Mouse (Mus musculus): ENCODE data around the gene Naaladl1. TPM values are rescaled to one million over a fixed set of nuclear protein-coding genes. Genes with fewer than 3 reads are reported as not detected.

Gene Naaladl1
- 0.41 and 0.53 TPM in 2 replicates for polyA plus RNA-seq (2015; fragmentation: Nextera tagmentation; extraction: Ambion mirVana)

- no peaks in the 10 kb centered on the region for H3K36me3 ChIP-seq (replicated peaks)
- no peak within 1 kb of the TSS for H3K4me2 ChIP-seq
- H3K27me3 ChIP-seq (replicated peaks), result no peaks in the 10 kb centered on the region
- no peak within 1 kb of the TSS for H3K9ac ChIP-seq
- no peaks in the 10 kb centered on the region for H3K4me1 ChIP-seq
- no peaks in the 10 kb centered on the region for H3K9me3 ChIP-seq
- no peak for ATAC-seq (replicated peaks)
- WGBS, result 88% methylated on average over 7 of the region's 7 CpGs
- H3K27ac ChIP-seq, result no peak within 1 kb of the TSS
- no peak within 1 kb of the TSS for H3K4me3 ChIP-seq
Measured at GRCm38 (mm10) chr19:6105586-6105985, at the start of gene Naaladl1. TSS of gene Naaladl1 (plus strand) at chr19:6105782.

- ATAC-seq (replicated peaks), result no peak
- 56% methylated on average over 4 of the region's 4 CpGs for WGBS
Measured at GRCm38 (mm10) chr19:6056696-6057095, 48.9 kb upstream of the Naaladl1 start.

GRCm38 (mm10) chr19:6057313-6058096, 48.1 kb upstream of the Naaladl1 start, which contains the start of the genes Mrpl49 and Fau:
TSS of gene Mrpl49 (minus strand) at chr19:6057785.
TSS of gene Fau (plus strand) at chr19:6057844.
- ATAC-seq (replicated peaks), result peak; percentile 87
- Histone ChIP-seq H3K4me1 (peaks cover 37% of the 10 kb centered on the region), H3K27me3 (replicated peaks) (no peaks in the 10 kb centered on the region), H3K4me2 (peak within 1 kb of the TSS; percentile 82), H3K9me3 (no peaks in the 10 kb centered on the region), H3K36me3 (replicated peaks) (peaks cover 21% of the 10 kb centered on the region), H3K4me3 (peak within 1 kb of the TSS; percentile 66), H3K9ac (peak within 1 kb of the TSS; percentile 81), H3K27ac (peak within 1 kb of the TSS; percentile 80)
- WGBS, result under 1% methylated on average over 63 of the region's 63 CpGs

More at GRCm38 (mm10) chr19:6056696-6057095, 48.9 kb upstream of the Naaladl1 start:
- Histone ChIP-seq H3K9ac (peak overlapping the region; percentile 81; the same call in 1 of the 2 replicates), H3K4me1 (peaks cover 28% of the 10 kb centered on the region), H3K36me3 (replicated peaks) (peaks cover 29% of the 10 kb centered on the region), H3K27me3 (replicated peaks) (no peaks in the 10 kb centered on the region), H3K9me3 (no peaks in the 10 kb centered on the region), H3K4me2 (peak overlapping the region; percentile 82), H3K4me3 (peak overlapping the region; percentile 66), H3K27ac (no peak overlapping the region)

GRCm38 (mm10) chr19:6058513-6058912, 47.1 kb upstream of the Naaladl1 start:
- 42% methylated on average over 5 of the region's 5 CpGs for WGBS
- Histone ChIP-seq H3K4me3 (peak overlapping the region; percentile 66), H3K4me1 (peaks cover 47% of the 10 kb centered on the region), H3K9ac (peak overlapping the region; percentile 81), H3K36me3 (replicated peaks) (peaks cover 12% of the 10 kb centered on the region), H3K27ac (no peak overlapping the region; the same call in 1 of the 2 replicates), H3K27me3 (replicated peaks) (no peaks in the 10 kb centered on the region), H3K9me3 (no peaks in the 10 kb centered on the region), H3K4me2 (peak overlapping the region; percentile 82)
- no peak for ATAC-seq (replicated peaks)

GRCm38 (mm10) chr19:6058966-6059365, 46.6 kb upstream of the Naaladl1 start:
- Histone ChIP-seq H3K4me1 (peaks cover 49% of the 10 kb centered on the region), H3K9ac (peak overlapping the region; percentile 81; the same call in 1 of the 2 replicates)
- WGBS, result 89% methylated on average over 5 of the region's 5 CpGs

GRCm38 (mm10) chr19:6061021-6061533, 44.5 kb upstream of the Naaladl1 start, which contains the start of gene Znhit2:
TSS of gene Znhit2 (plus strand) at chr19:6061192.
- H3K4me1 ChIP-seq, result peaks cover 54% of the 10 kb centered on the region
- peak within 1 kb of the TSS; percentile 97 for H3K4me2 ChIP-seq
- H3K4me3 ChIP-seq, result peak within 1 kb of the TSS; percentile 70
- no peaks in the 10 kb centered on the region for H3K36me3 ChIP-seq (replicated peaks)
- peak within 1 kb of the TSS; percentile 88 for H3K27ac ChIP-seq
- H3K9ac ChIP-seq, result peak within 1 kb of the TSS; percentile 88
- WGBS, result under 1% methylated on average over 51 of the region's 58 CpGs
- ATAC-seq (replicated peaks), result peak; percentile 75
- H3K9me3 ChIP-seq, result no peaks in the 10 kb centered on the region
- H3K27me3 ChIP-seq (replicated peaks), result no peaks in the 10 kb centered on the region

More at GRCm38 (mm10) chr19:6058966-6059365, 46.6 kb upstream of the Naaladl1 start:
- H3K27me3 ChIP-seq (replicated peaks), result no peaks in the 10 kb centered on the region
- H3K4me2 ChIP-seq, result peak overlapping the region; percentile 82
- H3K4me3 ChIP-seq, result peak overlapping the region; percentile 66
- no peak overlapping the region for H3K27ac ChIP-seq
- no peak for ATAC-seq (replicated peaks)
- no peaks in the 10 kb centered on the region for H3K9me3 ChIP-seq
- peaks cover 8% of the 10 kb centered on the region for H3K36me3 ChIP-seq (replicated peaks)

GRCm38 (mm10) chr19:6061641-6062302, 43.8 kb upstream of the Naaladl1 start:
- H3K27ac ChIP-seq, result peak overlapping the region; percentile 88
- 2% methylated on average over 44 of the region's 44 CpGs for WGBS
- peaks cover 54% of the 10 kb centered on the region for H3K4me1 ChIP-seq
- H3K4me3 ChIP-seq, result peak overlapping the region; percentile 70
- H3K4me2 ChIP-seq, result peak overlapping the region; percentile 97
- peak overlapping the region; percentile 88 for H3K9ac ChIP-seq
- ATAC-seq (replicated peaks), result no peak
- no peaks in the 10 kb centered on the region for H3K27me3 ChIP-seq (replicated peaks)
- H3K36me3 ChIP-seq (replicated peaks), result no peaks in the 10 kb centered on the region
- no peaks in the 10 kb centered on the region for H3K9me3 ChIP-seq

- peak overlapping the region; percentile 70 for H3K4me3 ChIP-seq
- no peaks in the 10 kb centered on the region for H3K9me3 ChIP-seq
- no peaks in the 10 kb centered on the region for H3K27me3 ChIP-seq (replicated peaks)
- 81% methylated on average over 5 of the region's 5 CpGs for WGBS
- 0 out of 2 replicates have a peak overlapping the region, but pooled peaks have one; percentile 88 for H3K27ac ChIP-seq
- no peaks in the 10 kb centered on the region for H3K36me3 ChIP-seq (replicated peaks)
- H3K4me2 ChIP-seq, result peak overlapping the region; percentile 97
- peaks cover 54% of the 10 kb centered on the region for H3K4me1 ChIP-seq
- H3K9ac ChIP-seq, result peak overlapping the region; percentile 88
- ATAC-seq (replicated peaks), result no peak
Measured at GRCm38 (mm10) chr19:6062418-6062817, 43.2 kb upstream of the Naaladl1 start.

GRCm38 (mm10) chr19:6063081-6063480, 42.5 kb upstream of the Naaladl1 start:
- H3K4me1 ChIP-seq, result peaks cover 58% of the 10 kb centered on the region
- H3K9ac ChIP-seq, result no peak overlapping the region
- no peaks in the 10 kb centered on the region for H3K27me3 ChIP-seq (replicated peaks)
- no peak overlapping the region for H3K4me3 ChIP-seq
- ATAC-seq (replicated peaks), result no peak
- no peaks in the 10 kb centered on the region for H3K9me3 ChIP-seq
- 91% methylated on average over 6 of the region's 6 CpGs for WGBS
- H3K4me2 ChIP-seq, result no peak overlapping the region
- H3K36me3 ChIP-seq (replicated peaks), result no peaks in the 10 kb centered on the region
- no peak overlapping the region for H3K27ac ChIP-seq

- WGBS, result 42% methylated on average over 5 of the region's 5 CpGs
- H3K27ac ChIP-seq, result peak overlapping the region; percentile 93
- H3K9ac ChIP-seq, result peak overlapping the region; percentile 87
- H3K4me1 ChIP-seq, result peaks cover 46% of the 10 kb centered on the region
- peak overlapping the region; percentile 95 for H3K4me2 ChIP-seq
- peaks cover 18% of the 10 kb centered on the region for H3K36me3 ChIP-seq (replicated peaks)
- no peaks in the 10 kb centered on the region for H3K9me3 ChIP-seq
- peak; percentile 16 for ATAC-seq (replicated peaks)
- peak overlapping the region; percentile 66 for H3K4me3 ChIP-seq
- H3K27me3 ChIP-seq (replicated peaks), result no peaks in the 10 kb centered on the region
Measured at GRCm38 (mm10) chr19:6066571-6066970, 39.0 kb upstream of the Naaladl1 start.

- no peaks in the 10 kb centered on the region for H3K9me3 ChIP-seq
- peak overlapping the region; percentile 95 for H3K4me2 ChIP-seq
- WGBS, result 2% methylated on average over 30 of the region's 30 CpGs
- H3K27ac ChIP-seq, result peak overlapping the region; percentile 93
- no peaks in the 10 kb centered on the region for H3K27me3 ChIP-seq (replicated peaks)
- H3K4me3 ChIP-seq, result peak overlapping the region; percentile 66
- peak; percentile 79 for ATAC-seq (replicated peaks)
- peaks cover 40% of the 10 kb centered on the region for H3K4me1 ChIP-seq
- H3K9ac ChIP-seq, result peak overlapping the region; percentile 87
- peaks cover 19% of the 10 kb centered on the region for H3K36me3 ChIP-seq (replicated peaks)
Measured at GRCm38 (mm10) chr19:6067011-6067723, 38.4 kb upstream of the Naaladl1 start.

Measured in midbrain, embryonic 15.5 days (tissue).